Mouse (Mus musculus) frontal cortex, postnatal 25 days (tissue): ENCODE results near the gene Slc22a14.

Source experiments
- DNase-seq, 2 experiments: peaks; one replicate each; pipeline ENCODE4 v3.0.0; 2022; ENCODE audit warnings: low spot score in 2 of 2

The Slc22a14 gene

DNA sequence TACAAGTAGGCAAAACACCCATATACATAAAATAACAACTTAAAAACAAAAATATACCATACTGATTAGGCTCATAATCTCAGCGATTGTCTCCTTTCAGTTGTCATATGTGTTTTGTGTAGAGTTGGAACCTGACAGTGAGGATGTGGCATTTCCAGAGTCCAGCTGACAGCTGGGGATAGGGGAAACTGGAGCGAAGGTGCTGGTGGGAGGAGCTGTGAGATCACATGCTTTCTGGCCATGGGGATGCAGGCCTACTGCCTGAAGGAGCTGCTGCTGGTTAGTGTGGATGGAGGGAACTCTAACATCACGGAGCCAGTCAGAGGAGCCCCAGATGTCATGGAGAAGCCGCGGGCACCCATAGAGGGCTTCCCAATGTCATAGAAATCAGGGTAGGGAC is 159.6 kb downstream of the Slc22a14 start:
- DNase-seq = no peak

DNA sequence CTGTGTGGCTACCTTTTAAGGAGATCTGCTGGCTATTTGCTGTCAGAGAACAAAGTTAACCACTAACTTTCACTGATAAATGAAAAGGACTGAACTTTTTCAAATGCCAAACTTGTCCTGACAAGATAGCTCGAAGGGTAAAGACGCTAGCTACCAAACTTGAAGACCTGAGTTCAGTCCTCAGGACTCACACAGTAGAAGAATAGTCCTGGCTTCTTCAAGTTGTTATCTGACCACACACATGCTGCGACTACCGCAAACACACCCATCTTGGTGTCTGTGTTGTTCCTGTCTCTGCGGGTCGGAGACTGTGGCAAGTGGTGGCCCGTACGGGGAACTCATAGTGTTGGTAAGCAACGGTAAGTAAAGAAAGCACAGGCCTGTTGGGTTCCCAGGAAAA is 161.7 kb downstream of the Slc22a14 start:
- no peak for DNase-seq

DNA sequence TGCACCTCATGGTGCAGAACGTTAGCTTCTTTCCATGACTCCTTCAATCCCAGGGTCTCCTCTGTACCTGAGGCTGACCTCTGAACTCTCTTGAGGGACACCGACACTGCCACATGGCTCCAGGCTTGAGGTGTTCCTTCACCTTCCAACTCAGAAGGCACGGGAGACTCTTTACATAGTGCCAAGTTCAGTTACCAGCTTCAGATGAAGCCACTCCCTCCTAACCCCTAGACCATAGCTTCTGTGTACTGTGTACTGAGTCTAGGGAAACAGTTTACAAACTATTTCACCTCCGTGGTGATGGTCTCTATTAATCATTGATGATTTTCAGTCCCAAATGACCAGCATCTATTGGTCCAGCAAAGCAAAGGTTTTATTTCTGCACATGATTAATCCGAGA is 163.7 kb downstream of the Slc22a14 start:
- no peak for DNase-seq

DNA sequence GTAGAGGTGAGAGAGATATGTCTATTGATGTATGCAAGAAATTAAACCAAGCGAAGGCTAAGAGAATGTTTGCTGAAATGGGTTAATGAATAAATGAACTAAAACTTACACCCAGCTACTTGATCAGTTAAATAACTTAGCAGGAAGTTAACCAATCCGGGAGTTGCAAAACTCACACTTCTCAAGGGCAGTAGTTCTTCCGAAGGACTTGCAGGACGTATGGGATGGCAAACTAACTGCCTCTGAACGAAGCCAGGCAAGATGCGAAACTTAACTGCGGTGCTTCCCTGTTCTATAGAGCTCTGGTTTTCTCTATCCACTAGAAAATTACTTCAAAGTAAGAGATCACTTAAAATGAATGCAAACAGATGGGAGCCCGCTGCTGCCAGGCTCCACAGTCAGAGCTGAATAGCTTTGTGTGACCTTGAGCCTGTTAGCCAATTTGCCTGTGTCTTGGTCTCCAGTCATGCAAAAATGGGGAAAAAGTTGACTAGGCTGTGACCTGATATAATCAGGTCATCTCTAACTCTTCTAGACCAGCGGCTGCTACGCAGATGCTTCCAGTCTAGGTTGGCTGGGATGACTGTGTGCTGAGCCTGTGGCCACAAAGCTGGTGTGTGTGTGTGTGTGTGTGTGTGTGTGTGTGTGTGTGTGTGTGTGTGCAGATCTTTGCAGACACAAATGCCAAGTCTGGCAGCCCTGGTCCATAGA is 166.0 kb downstream of the Slc22a14 start:
- no peak for DNase-seq

DNA sequence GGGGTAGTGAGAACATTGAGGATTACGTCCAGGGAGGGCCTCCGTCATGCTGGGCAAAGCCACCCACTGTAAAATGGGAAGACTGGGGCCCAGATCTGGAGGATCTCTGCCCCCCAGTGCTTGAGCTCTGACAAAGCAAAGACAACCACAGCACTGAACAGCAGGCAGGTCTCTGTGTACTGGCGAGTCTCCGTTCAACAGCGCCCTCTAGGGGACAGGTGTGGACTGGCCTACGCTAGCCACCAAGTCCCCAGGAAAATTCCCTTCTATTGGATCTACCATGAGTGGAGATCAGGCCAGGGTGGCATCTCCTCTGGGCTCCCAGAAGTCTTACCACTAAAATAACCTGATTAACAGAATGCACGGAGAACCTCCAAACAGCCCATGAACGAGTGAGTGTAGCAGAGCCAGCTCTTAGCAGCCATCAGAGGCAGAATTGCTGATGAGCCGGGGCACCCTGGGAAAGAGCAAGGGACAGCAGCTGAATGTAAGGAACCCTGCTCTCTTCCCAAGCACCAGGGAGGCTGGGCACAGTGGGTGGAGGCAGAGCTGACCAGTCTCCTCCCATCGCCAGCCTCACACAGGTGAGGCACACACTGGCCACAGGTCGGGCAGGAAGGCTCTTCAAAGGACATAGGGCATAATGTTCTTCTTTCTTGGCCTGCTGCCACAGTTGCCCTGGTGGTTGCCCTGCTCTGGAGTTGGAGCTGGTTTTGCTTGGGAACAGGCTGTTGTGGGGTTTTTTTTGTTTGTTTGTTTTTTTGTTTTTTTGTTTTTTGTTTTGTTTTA is 173.0 kb downstream of the Slc22a14 start:
- no peak for DNase-seq

DNA sequence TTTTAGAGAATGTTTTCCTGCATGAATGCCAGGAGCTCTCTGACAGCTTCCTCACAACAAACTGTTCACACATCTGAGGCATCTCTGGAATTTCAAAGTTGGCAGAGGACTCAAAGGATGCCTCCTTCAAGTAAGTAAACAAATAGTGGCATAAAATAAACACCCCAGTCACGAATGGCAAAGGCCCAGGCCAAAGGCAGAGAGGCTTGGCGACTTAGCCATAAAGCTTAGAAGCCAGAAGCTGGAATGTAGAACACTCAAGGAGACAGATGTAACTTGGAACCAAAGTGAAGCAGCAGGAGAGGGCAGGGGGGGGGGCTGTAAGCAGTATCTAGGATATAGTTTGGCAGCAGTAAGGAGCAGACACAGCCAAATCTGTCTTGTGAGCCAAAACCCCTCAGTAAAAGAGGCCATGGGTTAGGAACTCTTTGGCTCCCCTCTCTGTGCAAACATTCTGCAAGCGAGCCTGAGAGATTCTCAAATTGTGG is 184.1 kb downstream of the Slc22a14 start:
- no peak for DNase-seq

DNA sequence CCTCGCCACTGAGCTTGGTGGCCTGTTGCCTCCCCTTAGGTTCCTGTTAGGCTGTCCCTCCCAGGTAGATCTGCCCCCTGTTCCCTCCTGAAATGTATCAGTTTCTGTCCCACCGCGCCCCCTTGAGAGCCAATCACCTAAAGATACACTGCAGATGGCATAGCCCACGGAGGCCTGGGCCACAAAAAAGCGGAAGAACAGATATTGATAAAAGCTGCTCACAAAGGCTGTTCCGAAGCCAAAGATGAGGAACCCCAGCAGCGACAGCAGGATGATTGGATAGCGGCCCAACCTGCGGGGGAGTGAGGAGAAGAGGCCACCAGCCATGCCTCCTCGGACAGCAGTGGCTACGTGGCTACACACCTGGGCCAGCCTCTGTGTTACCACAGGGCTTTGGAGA is 186.1 kb downstream of the Slc22a14 start:
- DNase-seq = no peak

DNA sequence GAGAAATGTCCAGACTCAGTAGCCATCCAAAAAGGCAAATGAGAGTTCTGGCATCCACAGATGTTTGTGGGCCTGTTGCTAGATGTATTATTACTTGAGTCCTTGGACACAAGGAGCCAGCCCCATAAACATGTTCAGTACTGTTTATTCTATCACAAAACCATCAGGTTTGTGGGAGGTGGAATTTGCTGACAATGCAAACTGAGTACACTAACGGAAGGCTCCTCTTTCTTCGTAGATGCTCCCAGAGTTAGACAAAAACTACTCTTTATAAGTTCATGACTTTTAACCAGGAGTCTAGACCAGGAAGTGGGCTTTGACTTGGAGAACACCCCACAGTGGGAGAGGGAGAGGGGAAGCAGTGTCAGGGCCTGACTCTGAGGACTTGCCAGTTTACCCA is 197.7 kb downstream of the Slc22a14 start:
- no peak for DNase-seq

DNA sequence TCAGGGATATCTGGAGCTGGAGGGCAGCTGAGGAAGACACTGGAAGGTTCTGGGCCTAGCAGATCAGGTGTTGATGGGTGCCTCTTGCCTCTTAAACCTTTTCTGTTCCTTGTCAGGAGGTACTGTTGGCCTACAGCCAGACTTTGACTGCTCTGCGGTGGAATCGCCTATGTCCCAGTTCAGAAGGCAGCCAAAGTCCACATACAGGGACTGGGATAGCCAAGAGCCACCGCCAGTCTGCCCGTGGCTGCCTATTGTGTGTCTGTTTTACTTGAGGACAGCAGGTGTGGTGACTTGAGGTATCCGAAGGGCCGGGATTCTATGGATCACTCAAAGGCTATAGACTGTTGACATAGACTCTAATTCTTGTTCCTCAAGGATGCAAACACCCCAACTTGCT is 199.8 kb downstream of the Slc22a14 start:
- DNase-seq = no peak

DNA sequence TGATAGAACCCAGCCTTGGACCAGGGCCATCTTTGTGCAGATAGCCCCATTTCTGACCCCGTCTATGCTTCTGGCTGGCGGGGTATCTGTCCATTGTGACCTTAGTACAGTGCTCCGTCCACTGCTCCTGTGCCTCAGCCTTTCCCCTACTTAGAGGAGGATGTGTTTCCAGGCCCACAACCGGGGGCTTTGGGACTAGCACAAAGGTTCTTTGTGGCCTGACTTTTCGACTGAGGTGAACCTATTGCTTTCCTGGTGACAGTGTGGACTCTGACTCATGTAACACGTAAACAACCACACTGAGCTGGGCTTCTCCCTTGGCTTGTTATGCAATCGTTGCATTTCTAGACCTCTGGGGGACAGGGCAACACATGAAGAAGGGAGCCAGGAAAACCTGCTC is 200.6 kb downstream of the Slc22a14 start:
- no peak for DNase-seq

DNA sequence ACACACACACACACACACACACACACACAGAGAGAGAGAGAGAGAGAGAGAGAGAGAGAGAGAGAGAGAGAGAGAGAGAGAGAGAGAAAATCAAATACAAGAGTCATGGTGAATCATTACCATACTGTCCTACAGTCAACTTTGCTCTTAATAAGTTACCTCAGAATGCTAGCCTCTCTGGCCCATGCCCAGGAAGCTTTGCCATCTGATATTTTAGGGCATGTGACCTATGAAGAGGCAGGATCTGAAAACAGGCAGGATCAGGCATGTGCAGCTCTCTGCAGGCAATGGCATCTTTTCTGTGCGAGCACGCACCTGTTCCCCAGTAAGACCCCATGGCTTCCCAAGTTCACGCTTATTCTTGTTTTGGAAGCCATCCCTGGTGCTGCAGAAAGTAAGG is 204.7 kb downstream of the Slc22a14 start:
- no peak for DNase-seq

DNA sequence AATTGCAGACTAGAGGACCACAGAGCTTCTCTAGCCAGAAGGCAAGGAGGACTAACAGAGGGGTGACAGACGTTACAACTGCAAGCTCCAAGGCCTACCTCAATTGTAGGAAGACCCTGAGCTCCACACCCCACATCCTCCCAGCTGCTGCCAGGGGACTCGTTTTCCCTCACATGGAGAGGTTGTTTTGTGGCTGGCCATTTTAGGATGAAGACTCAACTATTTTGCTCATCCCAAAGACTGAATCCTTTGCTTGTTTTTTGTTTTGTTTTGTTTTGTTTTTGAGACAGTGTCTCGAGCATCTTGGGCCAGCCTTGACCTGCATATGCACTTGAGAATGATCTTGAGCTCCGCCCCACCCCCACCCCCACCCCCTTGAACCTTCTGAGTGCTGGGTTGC is 206.5 kb downstream of the Slc22a14 start, which contains the start of gene Gm47289:
Gene Gm47289, plus strand, starts transcription at position 301 of the 400 bp plus-strand sequence.
- DNase-seq = no peak

DNA sequence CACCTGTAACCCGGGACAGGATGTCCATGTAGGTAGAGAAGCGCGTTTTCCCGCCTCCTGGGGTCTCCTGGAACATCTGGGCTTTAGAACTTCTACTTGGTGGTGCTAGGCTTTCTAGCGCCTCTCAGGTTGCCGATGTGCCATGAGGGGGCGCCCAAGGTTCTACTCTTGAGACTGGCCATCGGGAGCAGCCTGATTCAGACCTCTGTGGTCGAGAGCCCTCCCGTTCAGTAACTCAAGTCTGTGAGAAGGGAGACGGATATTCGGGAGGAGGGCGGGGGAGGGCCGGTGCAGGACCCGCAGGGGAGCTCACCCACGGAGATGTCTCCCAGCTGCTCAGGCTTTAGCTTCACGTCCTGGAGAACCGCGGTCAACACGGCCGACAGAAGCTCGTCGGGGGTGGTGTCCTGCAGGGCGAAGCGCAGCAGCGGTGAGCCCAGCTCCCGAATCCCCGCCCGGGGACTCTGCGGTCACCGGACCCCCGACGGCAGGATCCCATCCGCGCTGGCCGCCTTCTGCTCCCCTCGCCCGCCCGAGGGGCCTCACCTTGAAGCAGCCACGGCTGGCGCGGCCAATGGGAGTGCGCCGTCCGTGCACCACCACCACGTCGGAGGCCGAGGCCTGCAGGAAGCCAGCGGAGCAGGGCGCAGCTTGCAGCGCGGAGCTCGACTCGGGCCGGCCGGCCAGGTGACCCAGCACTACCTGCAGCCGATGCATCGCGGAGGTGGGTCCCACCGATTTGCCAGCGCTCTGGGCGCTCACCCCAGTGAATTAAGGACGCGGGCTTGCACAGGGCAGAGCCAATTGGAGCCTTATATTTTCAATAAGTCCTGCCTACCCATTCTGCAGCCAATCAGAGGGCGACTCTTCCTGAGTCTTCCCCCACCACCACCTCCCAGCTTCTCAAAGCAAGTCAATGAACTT is 208.8 kb downstream of the Slc22a14 start, which contains the start of gene Acaa1b:
Gene Acaa1b, minus strand, starts transcription at position 816 of the 924 bp plus-strand sequence.
- DNase-seq = peak; percentile 54 to 62

DNA sequence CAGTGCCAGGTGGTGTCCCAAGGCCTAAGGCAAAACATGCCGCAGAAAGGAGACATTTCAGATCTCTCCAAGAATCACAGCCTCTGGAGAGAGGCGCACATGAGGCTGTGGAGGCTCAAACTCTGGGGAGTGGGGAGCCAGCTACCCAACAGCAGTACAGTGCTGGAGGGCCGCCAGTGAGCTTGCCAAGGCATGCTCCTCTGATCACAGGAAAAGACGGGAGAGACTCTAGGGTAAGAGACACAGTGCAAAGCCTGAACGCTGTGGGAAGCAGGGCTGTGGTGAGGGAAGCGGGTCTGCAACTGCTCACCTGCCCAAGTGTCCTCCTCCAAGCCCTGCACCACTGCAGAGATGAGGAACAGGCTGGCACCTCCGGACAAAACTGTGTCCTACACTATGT is 209.5 kb downstream of the Slc22a14 start:
- no peak for DNase-seq

DNA sequence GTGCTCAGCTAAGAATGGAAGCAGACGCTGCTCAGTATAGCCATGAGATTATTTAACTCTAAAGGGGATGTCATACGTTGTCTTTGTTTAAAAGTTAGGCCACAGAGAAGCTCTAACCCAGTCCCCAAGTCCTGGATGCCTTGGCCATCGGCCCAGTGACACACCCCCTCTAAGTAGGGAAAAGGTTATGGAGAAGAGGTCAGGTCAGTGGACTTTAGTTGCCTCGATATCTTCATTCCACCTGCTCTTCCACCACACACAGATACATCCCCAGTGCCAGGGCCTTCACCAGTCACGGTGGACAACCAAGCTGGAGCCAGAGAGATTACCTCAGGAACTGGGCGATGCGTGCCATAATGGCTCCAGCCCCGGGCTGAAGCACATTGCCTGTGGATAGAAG is 209.9 kb downstream of the Slc22a14 start:
- no peak for DNase-seq

DNA sequence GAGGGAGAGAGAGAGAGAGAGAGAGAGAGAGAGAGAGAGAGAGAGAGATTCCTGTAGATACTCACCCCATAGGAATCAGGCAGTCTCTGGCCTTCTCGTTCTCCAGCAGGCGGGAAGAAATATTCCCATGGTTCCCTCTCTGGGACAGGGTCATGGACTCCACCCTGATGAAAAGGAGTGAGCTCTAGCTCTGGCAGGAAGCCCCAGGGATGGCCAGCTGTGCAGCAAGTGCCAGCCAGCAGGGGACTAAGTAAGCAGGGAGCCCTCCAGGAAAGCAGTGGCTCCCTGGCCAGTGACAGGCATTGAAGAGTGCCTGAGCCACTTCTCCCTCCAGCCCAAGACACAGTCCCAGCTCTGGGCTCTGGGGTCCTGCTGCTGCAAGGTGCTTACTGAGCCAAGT is 213.6 kb downstream of the Slc22a14 start:
- no peak for DNase-seq

DNA sequence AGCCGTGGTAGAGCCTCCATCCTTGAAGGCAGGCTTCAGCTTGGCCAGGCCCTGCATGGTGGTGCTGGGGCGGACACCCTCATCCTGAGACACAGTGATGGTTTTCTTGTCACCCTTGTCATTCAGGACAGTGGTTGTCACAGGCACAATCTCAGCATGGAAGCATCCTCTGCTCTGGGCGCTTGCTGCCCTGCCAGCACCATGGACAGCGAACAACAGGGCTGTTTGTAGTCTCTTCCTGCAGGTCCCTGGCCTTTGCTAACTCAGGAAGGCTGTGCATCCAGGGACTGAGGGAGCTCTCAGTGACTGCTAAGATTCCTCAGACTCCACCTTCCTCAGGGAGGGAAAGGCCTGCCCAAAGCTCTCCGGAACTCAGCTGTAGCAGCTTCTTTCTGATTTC is 215.8 kb downstream of the Slc22a14 start:
- DNase-seq = no peak

DNA sequence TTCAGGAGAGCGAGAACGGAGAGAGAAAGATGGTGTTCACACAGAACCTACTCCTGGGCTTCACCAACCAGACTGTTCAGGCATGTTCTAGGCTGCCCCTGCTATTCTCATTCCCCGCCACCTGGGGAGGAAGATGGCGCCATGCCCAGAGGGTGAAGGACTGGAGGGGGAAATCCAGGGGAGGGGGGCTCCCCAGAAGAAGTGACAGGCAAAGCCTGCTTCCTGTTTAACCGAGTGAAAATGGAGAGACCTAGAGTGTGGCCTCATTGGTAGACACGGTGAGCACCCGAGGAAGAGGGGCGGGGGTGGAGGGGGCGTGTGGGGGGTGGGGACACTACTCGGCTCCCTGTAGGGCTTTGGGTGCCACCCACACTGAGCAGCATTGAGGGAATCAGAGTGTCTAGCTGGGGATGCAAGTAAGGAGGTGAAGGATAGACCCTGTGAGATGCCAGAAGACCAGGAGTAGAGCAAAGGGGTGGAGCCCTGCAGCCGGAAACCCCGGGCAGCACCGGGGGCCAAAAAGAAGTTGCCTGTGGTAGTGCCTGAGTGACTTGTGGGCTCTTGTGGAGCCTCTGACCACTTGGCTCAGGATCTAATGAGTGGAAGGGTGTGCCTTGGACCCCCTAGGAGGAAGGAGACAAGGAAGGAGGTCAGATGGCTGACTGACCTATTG is 219.1 kb downstream of the Slc22a14 start:
- no peak for DNase-seq

DNA sequence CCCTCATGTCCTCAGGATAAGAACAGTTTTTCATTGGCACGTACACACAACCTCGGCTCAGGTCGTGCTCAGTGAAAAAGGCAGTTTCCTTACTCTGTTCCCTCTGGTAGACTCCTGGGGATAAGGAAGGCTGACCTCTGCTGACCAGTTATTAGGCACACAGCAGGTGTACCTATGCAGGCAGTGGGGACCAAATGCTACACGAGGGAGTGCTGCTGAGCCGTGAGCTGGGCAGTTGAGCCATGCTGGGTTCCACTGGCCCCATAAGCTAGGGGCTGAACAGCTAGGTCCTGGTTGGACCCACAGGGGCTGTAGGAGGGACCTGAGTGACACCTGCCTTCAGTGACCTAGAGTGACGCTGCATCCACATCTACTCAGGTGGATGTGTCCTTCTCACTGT is 219.7 kb downstream of the Slc22a14 start:
- DNase-seq = no peak

DNA sequence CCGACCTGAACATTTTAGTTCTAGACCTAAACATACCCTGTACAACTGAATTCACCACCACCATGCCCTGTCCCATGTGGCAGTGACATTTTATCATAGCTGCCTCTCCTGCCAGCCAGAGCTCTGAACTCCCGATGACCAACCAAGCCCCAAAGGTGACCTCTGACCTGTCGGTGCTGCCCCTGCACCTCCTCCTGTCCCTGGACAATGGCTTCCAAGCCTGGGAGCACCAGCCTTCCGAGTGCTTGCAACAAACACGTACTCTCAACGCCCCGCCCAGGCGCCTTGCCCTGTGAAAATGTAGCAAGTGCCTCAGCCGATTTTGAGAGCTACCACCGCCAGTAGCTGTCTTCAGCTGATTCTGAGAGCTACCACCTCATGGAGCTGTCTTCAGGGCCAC is 220.2 kb downstream of the Slc22a14 start:
- DNase-seq = no peak

DNA sequence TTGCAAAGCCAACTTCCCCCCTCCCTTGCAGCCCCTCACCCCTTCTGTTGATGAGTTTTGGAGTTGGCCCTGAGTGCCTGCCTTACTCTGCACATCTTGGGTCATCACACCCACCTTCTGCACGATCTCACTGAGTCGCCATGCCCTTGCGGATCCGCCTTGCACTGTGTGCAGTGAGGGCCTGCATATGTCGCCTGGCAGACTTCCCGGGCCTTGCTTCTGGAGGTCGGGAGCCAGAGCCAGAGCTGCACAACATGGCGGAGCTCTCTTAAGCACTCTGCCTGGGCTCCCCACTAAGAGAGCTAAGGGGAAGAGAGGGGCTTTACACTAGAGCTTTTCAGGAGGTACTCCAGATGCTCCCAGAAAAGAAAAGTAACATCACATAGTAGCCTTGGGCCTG is 220.7 kb downstream of the Slc22a14 start:
- DNase-seq = no peak
